Mouse (Mus musculus) kidney, adult 10 weeks (tissue): Measurements from ENCODE around the gene Sprr2d. TPM values are rescaled to one million over a fixed set of nuclear protein-coding genes. Genes with fewer than 3 reads are reported as not detected.

Experiments
- polyA plus RNA-seq: library from polyadenylated mRNA; stranded (reverse); fragments of 350-450 nt; fragmentation: Illumina TruSeq; extraction: RNeasy Lipid Tissue Mini Kit (QIAGEN cat#74804); gene quantifications from one replicate; pipeline ENCODE4 v1.2.3, GENCODE M21; 2014; ENCODE audit warnings: low read depth, low replicate concordance

Gene Sprr2d
- polyA plus RNA-seq, result not detected

DNA sequence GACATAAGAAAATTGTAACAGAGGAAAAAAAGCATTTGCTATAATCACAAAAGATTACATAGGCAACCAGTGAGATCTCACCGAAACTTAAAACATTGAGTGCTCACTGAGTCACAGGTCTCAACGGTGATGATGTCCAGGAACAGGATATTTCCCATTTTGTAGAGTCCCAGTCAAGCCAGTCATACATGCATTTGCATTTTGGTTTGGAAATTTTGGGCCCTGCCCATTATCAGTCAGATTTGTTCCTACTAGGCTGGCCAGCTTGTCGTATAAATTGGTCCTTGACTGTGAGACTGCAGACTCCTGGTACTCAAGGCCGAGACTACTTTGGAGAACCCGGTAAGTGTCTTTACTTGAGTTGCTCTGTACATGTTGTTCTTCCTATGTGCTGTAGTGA, at the start of gene Sprr2d:
Gene Sprr2d (plus strand): TSS at position 301 of the 400 bp plus-strand sequence.

DNA sequence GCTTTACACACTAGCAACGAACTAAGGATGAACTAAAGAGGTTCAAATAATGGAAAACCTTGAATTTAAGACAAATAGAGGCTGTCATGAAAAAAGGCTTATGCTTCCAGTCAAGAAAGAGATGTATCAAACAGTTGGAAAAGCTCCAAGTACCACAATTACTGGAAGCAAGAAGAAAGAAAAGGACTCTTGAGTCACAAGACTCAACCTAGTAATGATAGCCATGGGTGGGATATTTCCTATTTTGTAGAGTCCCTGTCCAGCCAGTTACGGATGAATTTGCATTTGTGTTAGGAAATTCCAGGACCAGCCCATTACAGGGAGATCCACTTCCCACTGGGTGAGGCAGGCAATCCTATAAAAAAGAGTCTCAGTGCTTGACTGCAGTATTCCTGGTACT, 22.6 kb upstream of the Sprr2d start, which contains the start of gene Sprr2b:
Gene Sprr2b (plus strand): TSS at position 301 of the 400 bp plus-strand sequence.

DNA sequence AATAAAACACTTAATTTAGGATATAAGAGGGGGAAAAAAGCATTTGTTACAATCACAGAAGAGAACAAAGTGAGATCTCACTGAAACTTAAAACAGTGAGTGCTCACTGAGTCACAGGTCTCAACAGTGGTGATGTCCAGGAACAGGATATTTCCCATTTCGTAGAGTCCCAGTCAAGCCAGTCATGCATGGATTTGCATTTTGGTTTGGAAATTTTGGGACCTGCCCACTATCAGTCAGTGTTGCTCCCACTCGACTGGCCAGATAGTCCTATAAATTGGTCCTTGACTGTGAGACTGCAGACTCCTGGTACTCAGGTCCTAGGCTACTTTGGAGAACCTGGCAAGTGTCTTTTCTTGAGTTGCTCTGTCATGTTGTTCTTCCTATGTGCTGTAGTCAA, 12.9 kb downstream of the Sprr2d start, which contains the start of gene Sprr2e:
Gene Sprr2e (plus strand): TSS at position 301 of the 400 bp plus-strand sequence.

DNA sequence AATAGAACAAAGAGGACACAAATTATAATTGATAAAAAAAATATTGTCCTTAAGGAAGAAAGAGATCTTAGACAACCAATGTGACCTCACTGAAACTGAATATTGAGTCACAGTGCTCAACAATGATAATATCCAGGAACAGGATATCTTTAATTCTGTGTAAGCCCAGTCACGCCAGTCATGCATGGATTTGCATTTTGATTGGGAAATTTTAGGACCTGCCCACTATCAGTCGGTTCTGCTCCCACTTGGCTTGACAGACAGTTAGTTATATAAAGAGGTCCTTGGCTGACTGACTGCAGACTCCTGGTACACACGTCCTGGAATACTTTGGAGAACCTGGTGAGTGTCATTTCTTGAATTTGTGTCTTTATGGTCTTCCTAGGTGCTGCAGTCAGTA, 25.9 kb downstream of the Sprr2d start, which contains the start of gene Sprr2f:
Gene Sprr2f (plus strand): TSS at position 301 of the 400 bp plus-strand sequence.

DNA sequence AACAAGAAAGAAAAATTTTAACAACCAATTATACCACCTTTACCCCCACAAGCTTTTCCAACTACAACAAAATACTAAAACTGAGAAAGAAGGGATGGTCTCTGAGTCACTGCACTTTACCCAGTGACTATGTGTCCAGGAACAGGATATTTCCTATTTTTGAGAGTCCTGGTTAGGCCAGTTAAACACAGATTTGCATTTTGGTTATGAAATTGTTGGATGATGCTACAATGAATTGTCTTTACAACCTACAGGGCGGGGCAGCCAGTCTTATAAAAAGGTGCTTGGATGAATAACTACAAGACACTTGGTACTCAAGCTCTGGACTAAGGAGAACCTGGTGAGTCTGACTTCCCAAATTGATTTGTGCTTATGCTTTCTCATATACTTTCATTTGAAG, 46.4 kb downstream of the Sprr2d start, which contains the start of gene Sprr2h:
Gene Sprr2h (plus strand): TSS at position 301 of the 400 bp plus-strand sequence.

Other genes starting within 250 kb of the Sprr2d start
- not detected for gene Prr9, start 215.2 kb upstream of the Sprr2d start, polyA plus RNA-seq
- not detected for gene Lelp1, start 196.4 kb upstream of the Sprr2d start, polyA plus RNA-seq
- 1.1 TPM for gene Sprr2a1, start 123.3 kb upstream of the Sprr2d start, polyA plus RNA-seq
- gene Sprr2a2, start 123.2 kb upstream of the Sprr2d start, polyA plus RNA-seq, result 11.2 TPM
- gene Sprr2a3, start 53.7 kb upstream of the Sprr2d start, polyA plus RNA-seq, result 0.85 TPM
- not detected for gene Sprr2b, start 22.5 kb upstream of the Sprr2d start, polyA plus RNA-seq
- not detected for gene Sprr2e, start 13.0 kb downstream of the Sprr2d start, polyA plus RNA-seq
- not detected for gene Sprr2f, start 26.0 kb downstream of the Sprr2d start, polyA plus RNA-seq
- gene Sprr2h, start 46.5 kb downstream of the Sprr2d start, polyA plus RNA-seq, result not detected
- gene Sprr2i, start 68.9 kb downstream of the Sprr2d start, polyA plus RNA-seq, result not detected
- gene Sprr2j-ps, start 78.9 kb downstream of the Sprr2d start, polyA plus RNA-seq, result not detected
- 4.8 TPM for gene Gm9774, start 90.3 kb downstream of the Sprr2d start, polyA plus RNA-seq
- gene Sprr2k, start 93.4 kb downstream of the Sprr2d start, polyA plus RNA-seq, result not detected
- gene Sprr1b, start 99.6 kb downstream of the Sprr2d start, polyA plus RNA-seq, result not detected
- not detected for gene Sprr3, start 119.6 kb downstream of the Sprr2d start, polyA plus RNA-seq
- gene Sprr1a, start 146.8 kb downstream of the Sprr2d start, polyA plus RNA-seq, result 9.1 TPM
- gene Sprr4, start 161.4 kb downstream of the Sprr2d start, polyA plus RNA-seq, result not detected
- gene 2310046K23Rik, start 195.4 kb downstream of the Sprr2d start, polyA plus RNA-seq, result not detected
- 0.24 TPM for gene Ivl, start 234.6 kb downstream of the Sprr2d start, polyA plus RNA-seq
- 2.1 TPM for gene Smcp, start 249.9 kb downstream of the Sprr2d start, polyA plus RNA-seq